Mouse (Mus musculus): Measurements from ENCODE around the gene Chst8. TPM values are rescaled to one million over a fixed set of nuclear protein-coding genes. Genes with fewer than 3 reads are reported as not detected.
A peak's percentile ranks its signal among the peaks of the same experiment; 100 is the strongest.

The Chst8 gene
- under 1 TPM; 0.44 to 0.69 TPM for total RNA-seq (2021)
- long read RNA-seq, experiment 1: 0 reads
- long read RNA-seq, experiment 2: 0 reads

DNA sequence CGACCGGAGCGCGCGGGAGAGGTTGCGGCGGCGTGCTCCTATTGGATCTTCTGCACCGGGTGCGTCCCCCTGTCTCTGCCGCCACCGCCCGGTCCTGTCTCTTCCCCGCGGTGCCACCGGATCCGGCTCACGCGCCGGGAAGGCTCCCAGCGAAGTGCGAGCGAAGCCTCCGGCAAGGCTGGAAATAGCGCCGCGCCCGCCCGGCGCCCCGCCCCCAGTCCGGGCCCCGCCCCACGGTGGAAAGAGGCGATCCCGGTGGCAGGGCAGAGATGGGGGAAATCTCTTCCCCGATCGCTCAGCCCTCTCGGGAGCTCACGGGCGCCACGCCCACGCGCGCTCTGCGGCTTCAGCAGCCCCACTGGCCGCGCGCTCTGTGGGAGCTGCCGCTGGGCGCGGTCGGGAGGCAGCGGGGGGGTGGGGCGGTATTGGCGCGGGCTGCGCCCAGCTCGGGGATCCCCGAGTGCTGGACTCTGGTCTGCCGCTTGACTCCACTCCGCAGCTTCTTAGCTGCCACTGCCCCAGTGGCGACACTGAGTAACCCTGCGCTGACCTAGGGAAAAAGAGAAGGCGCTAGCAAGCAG is at the start of gene Chst8:
Gene Chst8 (minus strand): TSS at position 181 of the 581 bp plus-strand sequence.
- intact Hi-C loops (cut with DNase I): no loop called here
- peak; percentile 76 to 81 for DNase-seq

DNA sequence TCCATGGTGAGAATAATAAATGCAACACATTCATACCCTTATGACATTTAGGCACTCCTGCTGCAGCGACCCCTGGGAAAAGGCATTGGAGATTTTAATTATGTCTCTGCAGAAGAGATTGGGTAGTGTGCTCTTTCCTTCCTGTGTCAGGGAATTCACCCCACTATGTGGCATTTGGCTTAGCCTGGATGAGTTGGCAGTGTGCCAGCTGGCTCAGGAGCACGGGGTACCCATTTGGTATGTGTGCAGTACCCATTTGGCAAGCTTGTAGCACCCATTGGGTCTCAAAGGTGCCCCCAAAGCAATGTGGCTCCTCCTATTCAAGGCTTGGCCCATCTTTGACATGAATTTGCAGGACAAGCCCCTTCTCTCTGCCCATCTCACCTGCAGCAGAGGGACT is 45.8 kb upstream of the Chst8 start:
- no peak for DNase-seq
- intact Hi-C loops (cut with DNase I): no loop called here

DNA sequence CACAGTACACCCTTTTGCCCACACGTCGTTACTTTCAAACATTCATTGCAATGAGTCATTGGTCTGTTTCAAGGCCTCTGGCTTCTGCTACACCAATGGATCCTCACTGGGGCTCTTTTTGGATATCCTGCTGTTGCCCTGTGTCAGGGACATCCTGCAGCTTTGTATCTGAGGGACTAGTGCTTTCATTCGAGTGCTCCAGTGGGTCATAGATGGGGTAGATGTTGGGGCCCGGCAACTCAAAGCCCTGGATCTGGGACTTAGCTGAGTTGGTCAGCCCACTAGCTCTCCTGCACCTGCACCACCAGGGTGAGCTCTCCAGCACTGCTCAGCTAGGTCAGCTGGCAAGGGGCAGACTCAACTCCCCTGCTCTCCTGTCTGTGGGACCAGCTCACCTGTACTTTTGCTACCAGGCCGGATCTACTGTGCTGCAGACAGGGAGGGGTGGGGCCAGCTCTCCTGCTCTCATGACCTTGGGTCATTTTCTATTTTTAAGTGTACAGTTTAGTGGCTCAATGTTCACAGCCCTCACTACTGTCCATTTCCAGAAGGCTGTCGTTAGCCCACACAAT is 42.4 kb upstream of the Chst8 start:
- intact Hi-C loops (cut with DNase I): loop anchor here (5.0 kb wide), 1 partner anchor 142 kb away; no protein-coding TSS in a partner anchor
- DNase-seq: no peak

DNA sequence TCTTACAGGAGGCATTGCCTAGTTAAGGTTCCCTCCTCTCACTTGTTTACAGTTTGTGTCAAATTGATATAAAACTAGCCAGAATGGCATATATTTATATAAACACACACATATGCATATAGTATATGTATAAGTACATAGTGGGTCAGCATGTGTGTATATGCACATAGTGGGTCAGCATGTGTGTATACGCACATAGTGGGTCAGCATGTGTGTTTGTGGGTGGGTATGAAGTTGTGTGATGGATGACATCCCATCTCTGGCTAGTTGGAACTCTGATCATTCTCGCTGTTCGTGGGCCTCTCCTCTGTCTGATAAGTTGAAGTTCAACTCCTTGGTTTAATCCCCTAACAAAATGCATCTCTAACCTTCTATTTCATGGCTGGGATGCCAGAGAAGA is 40.9 kb upstream of the Chst8 start:
- no peak for DNase-seq
- intact Hi-C loops (cut with DNase I): loop anchor here (5.0 kb wide), 1 partner anchor 144 kb away; no protein-coding TSS in a partner anchor

DNA sequence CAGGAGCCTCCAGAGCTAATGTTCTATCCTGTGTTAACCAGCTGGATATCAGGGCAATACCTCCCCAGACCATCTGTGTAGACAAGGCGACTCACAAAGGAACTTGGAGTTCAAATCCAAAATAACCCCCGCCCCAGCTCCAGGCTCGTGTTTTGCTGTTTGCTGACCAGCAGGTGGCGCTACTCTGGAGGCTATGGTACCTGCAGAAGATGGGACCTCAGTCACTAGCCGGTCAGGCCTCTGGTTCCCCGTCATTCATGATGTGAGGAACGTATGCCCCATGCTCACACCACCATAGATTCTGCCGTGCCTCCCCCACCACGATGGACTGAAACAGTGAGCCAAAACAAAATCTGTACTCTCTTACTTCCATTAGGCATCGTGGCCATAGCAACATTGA is 37.1 kb upstream of the Chst8 start:
- DNase-seq: peak in 1 of 2 experiments; percentile 20
- intact Hi-C loops (cut with DNase I): loop anchor here (5.0 kb wide), 1 partner anchor 148 kb away; no protein-coding TSS in a partner anchor

DNA sequence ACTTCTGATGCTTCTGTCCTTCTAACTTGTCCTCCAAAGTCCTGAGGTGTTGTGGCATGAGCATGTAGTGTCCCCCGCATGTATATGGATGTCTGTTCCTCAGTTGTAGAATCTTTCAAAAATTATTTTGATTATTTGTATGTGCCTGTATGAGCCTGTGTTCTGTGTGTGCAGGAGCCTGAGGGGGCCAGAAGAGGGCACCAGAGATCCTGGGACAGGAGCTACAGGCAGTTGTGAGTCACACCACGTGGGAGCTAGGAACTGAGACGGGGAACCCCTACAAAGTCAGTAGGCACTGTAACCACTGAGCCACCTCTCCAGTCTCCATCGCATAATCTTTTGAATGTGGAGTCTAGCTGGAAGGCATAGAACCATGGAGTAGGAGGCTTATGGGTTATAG is 36.3 kb upstream of the Chst8 start:
- no peak for DNase-seq
- intact Hi-C loops (cut with DNase I): no loop called here

DNA sequence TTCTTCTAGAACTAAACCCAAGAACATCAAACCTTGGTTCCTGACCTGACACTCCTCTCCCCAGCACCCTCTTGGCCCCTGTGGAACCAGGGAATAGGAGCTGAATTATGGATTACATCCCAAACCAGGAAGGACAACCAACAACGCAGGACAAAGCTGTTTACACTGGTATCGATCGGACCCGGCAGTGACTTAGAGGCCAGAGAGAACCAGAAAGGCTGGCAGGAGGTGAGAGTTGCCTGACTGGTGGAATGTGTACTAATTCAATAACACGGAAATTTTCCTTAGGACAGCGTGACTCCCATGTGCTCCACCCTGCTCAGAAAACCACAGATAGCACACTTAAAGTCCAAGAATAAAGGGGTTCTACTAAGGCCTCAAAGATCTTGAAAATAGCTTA is 35.4 kb upstream of the Chst8 start:
- no peak for DNase-seq
- intact Hi-C loops (cut with DNase I): no loop called here

DNA sequence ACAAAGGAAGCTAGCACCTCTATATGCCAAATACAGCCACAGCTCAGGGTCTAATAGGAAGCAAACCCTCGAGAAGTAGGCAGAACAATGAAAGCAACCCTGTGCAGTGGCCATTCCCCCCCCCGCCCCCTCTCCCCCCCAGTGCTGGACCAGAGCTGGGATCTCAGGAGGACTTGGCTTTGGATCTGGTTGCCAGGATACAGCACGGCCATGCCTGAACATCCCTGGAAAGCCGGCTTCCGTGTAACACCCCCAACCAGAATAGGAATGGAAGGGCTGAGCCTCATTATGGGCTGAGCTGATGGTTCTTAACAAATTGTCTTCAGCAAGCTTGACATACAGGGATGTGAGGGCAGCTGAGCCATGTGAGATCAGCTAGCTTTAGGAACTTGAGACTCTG is 34.9 kb upstream of the Chst8 start:
- intact Hi-C loops (cut with DNase I): no loop called here
- DNase-seq: no peak

DNA sequence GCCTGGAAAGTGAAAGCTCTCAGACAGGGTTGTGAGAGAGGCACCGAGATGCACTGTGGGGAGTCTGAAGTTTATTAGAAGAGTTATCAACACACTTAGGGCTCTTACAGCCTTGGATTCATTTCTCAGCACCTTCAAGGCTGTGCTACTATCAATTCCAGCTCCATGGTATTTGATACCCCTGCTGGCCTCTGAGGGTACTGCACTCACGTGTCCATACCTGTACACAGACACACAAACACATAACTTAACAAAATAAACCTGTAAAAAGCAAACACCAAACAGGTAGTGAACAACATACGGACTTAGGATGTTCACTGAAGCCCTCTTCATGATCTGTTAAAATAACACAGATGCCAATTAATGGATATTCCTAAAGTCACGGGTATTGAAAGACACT is 26.2 kb upstream of the Chst8 start:
- intact Hi-C loops (cut with DNase I): no loop called here
- DNase-seq: no peak

DNA sequence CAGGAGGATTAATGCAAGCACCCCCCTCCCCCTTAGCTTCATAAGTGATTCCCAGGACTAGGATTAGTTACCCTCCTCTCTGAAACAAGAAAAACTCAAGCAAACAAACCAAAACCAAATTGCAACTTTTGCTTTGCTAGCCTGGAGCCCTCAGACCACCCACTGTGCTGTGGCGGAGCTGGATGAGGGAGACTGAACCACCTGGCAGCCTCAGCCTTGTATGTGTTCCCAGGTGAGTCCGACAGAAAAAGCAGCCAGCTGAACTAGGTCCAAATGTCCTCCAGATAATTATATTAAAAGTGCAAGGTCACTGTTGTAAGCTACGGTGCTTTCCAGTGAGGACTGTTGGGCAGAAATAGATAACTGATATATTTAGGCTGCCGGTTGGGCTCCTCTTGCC is 25.7 kb upstream of the Chst8 start:
- intact Hi-C loops (cut with DNase I): no loop called here
- DNase-seq: no peak

DNA sequence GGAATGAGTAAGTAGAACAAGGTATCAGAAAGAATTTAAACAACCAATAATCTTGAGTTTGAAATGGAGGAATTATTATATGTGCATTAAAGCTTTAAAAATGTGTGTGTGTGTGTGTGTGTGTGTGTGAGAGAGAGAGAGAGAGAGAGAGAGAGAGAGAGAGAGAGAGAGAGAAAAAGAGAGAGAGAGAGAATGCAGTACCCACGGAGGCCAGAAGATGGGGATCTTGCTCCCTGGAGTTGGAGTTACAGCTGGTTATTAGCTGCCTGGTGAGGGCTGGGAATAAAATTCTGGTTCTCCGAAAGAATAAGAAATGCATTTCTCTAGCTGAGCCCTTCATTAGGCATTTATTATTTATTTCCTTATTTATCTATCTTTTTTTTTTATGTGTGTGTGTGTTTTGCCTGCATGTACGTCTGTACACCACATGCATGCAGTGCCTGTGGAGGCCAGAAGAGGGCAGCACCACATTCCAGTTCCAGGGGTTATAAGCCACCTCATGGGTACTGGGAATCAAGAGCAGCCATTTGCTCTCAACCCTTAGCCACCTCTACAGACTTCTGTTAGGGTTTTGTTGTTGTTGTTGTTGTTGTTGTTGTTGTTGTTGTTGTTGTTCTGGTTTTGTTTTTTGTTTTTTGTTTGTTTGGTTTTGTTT is 13.9 kb upstream of the Chst8 start:
- intact Hi-C loops (cut with DNase I): no loop called here
- DNase-seq: no peak

DNA sequence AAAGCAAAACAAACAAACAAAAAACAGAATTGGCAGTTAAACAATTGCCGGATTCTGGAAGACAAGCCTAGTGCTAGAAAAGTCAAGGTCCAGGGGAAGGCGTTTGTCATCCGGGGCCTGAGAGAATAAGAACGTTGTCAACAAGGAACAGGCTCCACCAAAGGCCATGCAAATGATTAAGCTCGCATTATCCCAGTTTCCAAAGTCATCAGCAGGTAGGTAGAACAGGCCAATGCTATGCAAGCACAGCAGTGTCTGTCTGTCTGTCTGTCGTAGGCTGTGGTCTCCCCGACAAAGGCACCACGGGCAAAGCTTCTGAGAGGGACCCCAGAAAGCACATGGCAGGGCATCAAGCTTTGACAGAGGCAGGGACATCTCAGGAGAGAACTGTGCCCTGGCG is 9.1 kb upstream of the Chst8 start:
- intact Hi-C loops (cut with DNase I): no loop called here
- no peak for DNase-seq

DNA sequence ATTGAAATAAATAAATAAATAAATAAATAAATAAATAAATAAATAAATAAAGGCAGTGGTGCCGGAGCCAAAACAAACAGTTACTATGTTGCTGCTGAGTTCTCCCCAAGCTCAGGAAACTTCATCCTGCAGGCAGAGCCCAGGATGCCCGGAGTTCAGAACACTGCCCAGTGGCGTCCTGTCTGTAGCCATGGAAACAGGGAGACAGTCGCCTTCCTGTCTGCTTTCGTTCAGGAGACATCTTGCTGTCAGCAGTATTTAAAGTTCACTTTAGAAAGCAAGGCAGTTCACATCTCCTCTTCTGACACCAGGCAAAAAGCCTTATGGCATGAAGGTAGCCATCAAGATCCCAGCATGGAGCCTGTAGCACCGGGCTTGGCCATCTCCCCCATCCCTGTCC is 8.0 kb upstream of the Chst8 start:
- DNase-seq: no peak
- intact Hi-C loops (cut with DNase I): no loop called here

DNA sequence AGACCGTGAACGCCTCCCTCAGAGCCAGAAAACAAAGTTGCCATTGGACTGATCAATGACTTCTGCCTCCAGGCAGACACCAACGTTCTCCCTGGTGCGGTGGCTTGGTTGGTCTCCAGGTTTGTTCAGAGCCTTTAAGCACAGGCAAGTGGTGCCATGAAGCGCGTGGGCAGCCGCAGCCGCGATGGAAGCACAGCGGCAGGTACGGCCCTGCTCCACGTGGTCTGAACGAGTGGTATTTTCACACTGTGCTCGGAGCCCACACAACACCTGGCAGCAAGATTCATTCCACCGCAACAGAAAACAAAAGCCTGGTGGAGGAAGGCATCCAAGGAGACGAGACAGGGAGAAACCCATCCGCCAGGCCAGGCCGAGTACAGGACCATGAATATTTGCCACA is 7.3 kb upstream of the Chst8 start:
- intact Hi-C loops (cut with DNase I): no loop called here
- no peak for DNase-seq

DNA sequence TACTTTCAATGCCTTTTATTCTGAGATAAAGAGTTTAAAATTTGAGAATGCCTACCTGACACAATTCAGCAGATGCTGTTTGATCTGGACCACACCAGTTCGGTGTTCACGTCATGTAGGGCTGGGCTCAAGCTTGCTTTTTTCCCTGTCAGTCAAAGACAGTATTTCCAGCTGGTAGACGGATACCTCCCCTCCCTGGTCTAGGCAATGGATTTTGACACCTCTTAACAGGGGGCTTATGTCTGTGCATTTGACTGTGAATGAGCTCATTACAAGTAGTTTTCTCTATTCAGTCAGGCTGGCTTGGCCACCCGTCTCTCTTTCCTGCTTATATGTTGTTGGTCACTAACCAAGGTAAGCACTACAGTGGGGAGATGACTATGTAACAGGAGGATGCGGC is 6.1 kb upstream of the Chst8 start:
- DNase-seq: no peak

DNA sequence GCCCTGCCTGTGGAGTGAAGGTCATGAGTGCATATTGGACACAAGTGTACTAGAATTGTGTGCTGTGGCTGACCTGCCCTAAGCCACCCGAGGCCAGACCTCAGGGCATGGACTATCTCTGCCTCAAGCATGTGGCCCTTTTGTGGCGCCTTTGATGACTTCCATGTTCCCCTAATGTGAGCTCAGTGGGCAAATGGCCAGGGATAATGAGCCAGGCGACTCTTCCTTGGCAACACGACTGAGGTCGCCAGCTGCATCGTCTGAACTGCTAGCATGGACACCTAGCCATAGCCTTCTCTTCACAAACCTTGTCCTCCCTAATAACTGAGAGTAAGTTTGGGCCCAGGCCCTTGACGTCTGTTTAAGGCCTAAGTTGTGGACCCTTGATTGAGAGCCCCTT is 4.5 kb upstream of the Chst8 start:
- no peak for DNase-seq
- intact Hi-C loops (cut with DNase I): no loop called here

More for the DNA sequence above, 6.1 kb upstream of the Chst8 start:
- intact Hi-C loops (cut with DNase I): no loop called here

DNA sequence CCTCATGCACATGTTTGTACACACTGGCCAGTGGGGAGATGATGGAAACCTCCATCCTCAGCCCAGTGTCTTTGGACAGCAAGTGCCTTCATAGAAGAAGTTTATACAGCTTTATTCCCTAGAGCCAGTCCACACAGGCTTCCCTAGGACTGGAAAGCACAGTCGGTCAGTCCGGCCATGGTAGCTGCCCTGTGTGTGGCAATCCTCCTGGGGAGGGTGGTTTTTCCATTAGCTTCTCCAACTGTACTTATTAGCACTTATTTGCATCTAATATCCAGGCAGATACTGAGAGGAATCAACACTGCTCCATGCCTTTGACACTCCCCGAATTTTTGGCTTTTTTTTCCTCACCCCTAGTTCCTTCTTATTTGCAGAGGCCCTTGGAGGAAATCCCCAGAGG is 2.3 kb upstream of the Chst8 start:
- intact Hi-C loops (cut with DNase I): no loop called here
- DNase-seq: no peak

DNA sequence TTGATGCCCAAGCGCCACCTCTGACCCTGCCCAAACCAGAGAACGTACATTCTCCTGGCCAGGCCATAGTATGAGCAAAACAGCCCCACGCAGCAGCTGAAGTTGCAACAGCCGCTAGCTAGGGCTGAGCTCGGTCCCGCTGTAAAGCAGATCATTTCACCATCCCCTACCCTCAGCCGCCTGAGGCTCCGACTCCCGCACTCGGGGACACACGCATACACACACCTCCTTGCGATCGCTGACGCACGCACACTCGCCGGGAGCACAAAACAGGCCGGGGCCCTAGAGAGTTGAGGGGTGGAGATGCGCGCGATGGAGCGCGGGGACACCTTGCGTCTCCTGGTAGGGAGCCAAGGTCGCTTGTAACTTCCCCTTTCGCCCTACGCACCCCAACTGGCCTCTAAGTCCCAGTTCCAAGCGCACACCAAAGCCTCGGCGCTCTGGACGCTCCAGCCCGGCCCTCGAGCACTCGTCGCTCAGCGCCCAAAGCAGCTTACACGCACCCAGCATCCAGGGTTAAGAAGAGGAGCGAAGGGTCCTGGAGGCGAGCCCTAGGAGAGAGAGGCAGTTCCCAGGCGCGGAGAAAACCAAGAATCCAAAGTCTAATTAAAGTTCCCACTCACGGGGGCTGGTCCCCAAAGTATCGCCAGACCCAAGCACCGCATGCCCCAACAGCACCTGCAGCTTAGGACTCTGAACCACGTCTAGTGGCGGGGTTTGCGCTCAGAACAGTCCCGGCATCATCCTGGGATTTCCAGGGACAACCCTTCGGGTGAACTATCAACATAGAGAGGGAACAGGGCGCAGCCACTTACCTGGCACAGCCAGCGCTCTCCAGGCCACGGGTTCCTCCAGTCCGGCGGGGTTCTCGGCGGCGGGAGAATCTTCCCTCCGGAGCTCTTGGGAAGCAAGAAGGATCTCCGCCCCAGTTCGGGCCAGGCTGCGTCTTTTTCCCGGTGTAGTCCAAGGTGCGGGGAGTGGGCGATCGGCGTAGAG is 682 bp downstream of the Chst8 start:
- no peak for DNase-seq
- intact Hi-C loops (cut with DNase I): no loop called here

DNA sequence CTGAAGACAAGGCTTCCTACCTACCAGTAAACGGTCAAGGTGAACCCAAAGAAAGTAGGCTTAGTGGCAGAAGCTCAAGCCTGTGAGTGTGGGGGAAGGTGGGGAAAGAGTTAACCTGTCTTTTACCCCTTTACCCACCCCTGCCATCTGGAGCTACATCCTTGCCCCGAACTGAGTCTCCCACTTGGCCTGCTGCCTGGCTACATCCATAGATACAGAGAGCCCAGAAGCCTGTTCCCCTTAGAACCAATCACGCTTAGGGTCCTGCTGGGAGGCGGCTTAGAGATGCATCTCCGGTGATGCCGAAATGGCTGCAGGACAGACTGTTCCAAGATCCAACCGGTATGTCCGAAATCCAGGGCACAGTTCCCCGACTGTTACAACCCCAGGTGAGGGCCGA is 1.5 kb downstream of the Chst8 start:
- no peak for DNase-seq
- intact Hi-C loops (cut with DNase I): no loop called here

DNA sequence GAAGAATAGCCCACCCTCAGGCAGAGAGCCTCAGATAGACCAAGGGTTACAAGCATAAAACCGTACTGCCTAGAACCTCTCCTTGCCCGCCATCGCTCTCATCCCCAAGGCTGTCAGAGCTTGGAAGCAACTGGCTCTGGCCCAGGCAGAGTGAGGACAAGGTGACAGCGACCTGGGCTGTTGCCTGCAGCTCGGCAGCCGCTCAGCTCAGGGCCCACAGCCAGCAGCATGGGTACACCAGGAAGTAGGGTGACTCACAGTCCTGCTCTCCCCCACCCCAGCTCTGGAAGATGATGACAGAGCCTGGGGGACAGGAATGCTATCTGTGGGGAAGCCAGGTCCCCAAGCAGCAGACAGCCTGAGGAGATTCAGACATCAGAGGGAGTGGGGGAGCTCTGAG is 6.2 kb downstream of the Chst8 start:
- DNase-seq: peak; percentile 36 to 46
- intact Hi-C loops (cut with DNase I): no loop called here

DNA sequence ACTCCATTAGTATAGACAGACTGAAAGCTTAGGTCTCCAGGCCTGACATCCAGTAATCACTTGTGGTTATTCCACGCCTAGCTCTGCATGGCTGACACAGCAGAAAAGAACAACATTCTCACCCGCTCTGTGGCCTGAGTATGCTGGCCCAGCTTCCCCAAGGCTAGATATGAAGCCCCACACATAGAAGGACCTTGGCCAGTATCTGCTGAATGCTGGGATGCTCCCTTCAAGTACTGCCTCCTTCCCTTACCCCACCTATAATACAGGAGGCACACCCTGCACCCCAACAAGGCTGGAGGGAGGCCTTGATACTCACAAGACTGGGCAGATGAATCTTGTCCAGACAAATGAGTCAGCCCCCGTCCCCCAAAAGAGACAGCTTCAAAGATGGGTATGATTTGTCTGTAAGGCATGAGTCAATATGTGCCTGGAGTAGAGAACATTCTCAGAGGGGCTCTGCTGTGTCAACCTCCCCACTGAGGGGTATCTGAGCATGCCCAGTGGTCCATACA is 6.8 kb downstream of the Chst8 start:
- intact Hi-C loops (cut with DNase I): no loop called here
- DNase-seq: no peak
